Mouse (Mus musculus) liver, embryonic 14.5 days (tissue): ENCODE data around the gene Atg7.

Experiments used
- CTCF ChIP-seq: IDR thresholded peaks from 2 replicates; pipeline ENCODE4 v1.5.1; 2016; ENCODE audit warnings: antibody characterized with exemption, low read depth, control low read depth
- EP300 ChIP-seq: IDR thresholded peaks from 2 replicates; pipeline ENCODE4 v1.6.1; 2016; ENCODE audit warnings: antibody characterized with exemption, low read depth

GRCm38 (mm10) chr6:114790902-114791301 lies 148.0 kb downstream of the Atg7 start:
- no peak for TF ChIP-seq EP300
- no peak for TF ChIP-seq CTCF
